Mouse (Mus musculus) E14TG2a.4 (cell line): ENCODE measurements around the gene Rnf5.

Source experiments
- H3K27me3 ChIP-seq: 2 replicates; pipeline ENCODE4 v1.6.1; 2014; ENCODE audit warnings: low read length, control low read depth; ENCODE audit not compliant: insufficient read depth
- H3K36me3 ChIP-seq: 2 replicates; pipeline ENCODE4 v1.6.1; 2014; ENCODE audit warnings: low read length, control low read depth; ENCODE audit not compliant: insufficient read depth
- H3K4me1 ChIP-seq: replicated peaks from 2 replicates; pipeline ENCODE4 v1.6.1; 2014; ENCODE audit warnings: low read depth, low read length, control low read depth
- H3K4me3 ChIP-seq: replicated peaks from 2 replicates; pipeline ENCODE4 v1.5.1; 2014; ENCODE audit warnings: mild to moderate bottlenecking, low read length
- H3K9me3 ChIP-seq: 2 replicates; pipeline ENCODE4 v1.6.1; 2014; ENCODE audit warnings: low read length, control low read depth
- CTCF ChIP-seq: conservative IDR thresholded peaks from 2 replicates; pipeline ENCODE4 v1.5.1; 2014; ENCODE audit warnings: low read length
- NANOG ChIP-seq: IDR thresholded peaks from 2 replicates; pipeline ENCODE4 v1.6.1; 2014; ENCODE audit warnings: borderline replicate concordance, low read length, mixed read lengths
- POU5F1 ChIP-seq: IDR thresholded peaks from 2 replicates; pipeline ENCODE4 v1.6.1; 2014; ENCODE audit warnings: low read length, borderline replicate concordance

The Rnf5 gene

GRCm38 (mm10) chr17:34645831-34646511 is 42.5 kb upstream of the Rnf5 start:
- Histone ChIP-seq H3K27me3 (no peaks in the 10 kb centered on the region), H3K9me3 (no peaks in the 10 kb centered on the region), H3K4me3 (peak overlapping the region; percentile 100), H3K4me1 (peaks cover 59% of the 10 kb centered on the region), H3K36me3 (peaks cover 34% of the 10 kb centered on the region)
- TF ChIP-seq POU5F1 (no peak), CTCF (no peak)

DNA sequence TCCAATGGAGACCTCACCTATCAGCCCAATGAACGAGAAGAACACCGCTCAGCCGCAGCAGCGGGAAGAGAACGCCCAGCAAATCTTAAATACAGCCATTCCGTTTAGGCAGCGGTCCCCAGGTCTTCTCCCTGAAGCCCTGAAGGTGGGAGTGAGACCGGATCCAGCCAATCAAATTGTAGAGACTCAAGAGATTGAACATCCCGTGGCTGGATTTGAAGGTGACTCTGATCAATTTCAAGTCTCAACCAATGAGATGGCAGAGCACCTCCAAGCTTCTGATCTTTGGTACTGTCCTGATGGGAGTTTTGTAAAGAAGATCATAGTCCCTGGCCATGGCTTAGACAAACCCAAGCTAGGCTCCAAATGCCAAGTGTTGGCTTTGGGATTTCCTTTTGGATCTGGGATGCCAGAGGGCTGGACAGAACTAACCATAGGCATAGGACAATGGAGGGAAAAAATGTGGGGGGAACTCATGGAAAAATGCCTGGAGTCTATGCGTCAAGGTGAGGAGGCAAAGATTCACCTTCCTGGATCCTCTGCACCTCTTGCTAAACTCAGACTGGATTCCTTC is 41.9 kb upstream of the Rnf5 start:
- H3K4me3 ChIP-seq = peak overlapping the region; percentile 100
- no peaks in the 10 kb centered on the region for H3K27me3 ChIP-seq
- peaks cover 28% of the 10 kb centered on the region for H3K36me3 ChIP-seq
- no peaks in the 10 kb centered on the region for H3K9me3 ChIP-seq
- peaks cover 55% of the 10 kb centered on the region for H3K4me1 ChIP-seq
- TF ChIP-seq NANOG (no peak), POU5F1 (no peak), CTCF (no peak)

- H3K4me3 ChIP-seq = peak within 1 kb of the TSS; percentile 100
- TF ChIP-seq NANOG = no peak
- no peak for TF ChIP-seq CTCF
- TF ChIP-seq POU5F1 = no peak
- no peaks in the 10 kb centered on the region for H3K27me3 ChIP-seq
- peaks cover 21% of the 10 kb centered on the region for H3K36me3 ChIP-seq
- H3K4me1 ChIP-seq = peaks cover 54% of the 10 kb centered on the region
- H3K9me3 ChIP-seq = no peaks in the 10 kb centered on the region
Measured at GRCm38 (mm10) chr17:34644608-34645007, 41.1 kb upstream of the Rnf5 start, which contains the start of gene Fkbpl. Gene Fkbpl (plus strand): TSS chr17:34644764.

DNA sequence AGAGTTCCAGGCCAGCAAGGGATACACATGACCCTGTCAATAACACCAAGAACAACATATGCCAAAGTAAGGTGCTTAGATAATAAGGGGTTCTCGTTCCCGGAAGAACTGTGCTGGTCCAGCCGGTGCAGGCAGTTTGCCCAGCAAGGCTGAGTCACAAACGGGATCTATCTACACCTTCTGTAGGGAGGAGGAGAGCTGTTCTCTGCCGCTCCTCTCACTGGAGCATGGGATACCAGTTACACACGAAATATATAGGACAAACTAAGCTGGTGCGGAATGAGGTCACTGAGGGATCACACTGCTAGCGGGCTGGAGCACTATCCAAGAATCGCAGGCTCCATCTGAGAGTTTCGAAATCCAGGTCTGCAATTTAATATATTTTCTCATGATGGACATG is 40.5 kb upstream of the Rnf5 start:
- no peak for TF ChIP-seq POU5F1
- no peak for TF ChIP-seq NANOG
- no peak for TF ChIP-seq CTCF
- H3K27me3 ChIP-seq = no peaks in the 10 kb centered on the region
- peaks cover 14% of the 10 kb centered on the region for H3K36me3 ChIP-seq
- H3K4me3 ChIP-seq = no peak overlapping the region
- no peaks in the 10 kb centered on the region for H3K9me3 ChIP-seq
- peaks cover 51% of the 10 kb centered on the region for H3K4me1 ChIP-seq

- H3K36me3 ChIP-seq = peaks cover 8% of the 10 kb centered on the region
- TF ChIP-seq CTCF (no peak), POU5F1 (no peak), NANOG (no peak)
- no peaks in the 10 kb centered on the region for H3K9me3 ChIP-seq
- H3K4me3 ChIP-seq = no peak overlapping the region
- no peaks in the 10 kb centered on the region for H3K27me3 ChIP-seq
- H3K4me1 ChIP-seq = peaks cover 46% of the 10 kb centered on the region
Measured at GRCm38 (mm10) chr17:34643379-34643778, 39.9 kb upstream of the Rnf5 start.

DNA sequence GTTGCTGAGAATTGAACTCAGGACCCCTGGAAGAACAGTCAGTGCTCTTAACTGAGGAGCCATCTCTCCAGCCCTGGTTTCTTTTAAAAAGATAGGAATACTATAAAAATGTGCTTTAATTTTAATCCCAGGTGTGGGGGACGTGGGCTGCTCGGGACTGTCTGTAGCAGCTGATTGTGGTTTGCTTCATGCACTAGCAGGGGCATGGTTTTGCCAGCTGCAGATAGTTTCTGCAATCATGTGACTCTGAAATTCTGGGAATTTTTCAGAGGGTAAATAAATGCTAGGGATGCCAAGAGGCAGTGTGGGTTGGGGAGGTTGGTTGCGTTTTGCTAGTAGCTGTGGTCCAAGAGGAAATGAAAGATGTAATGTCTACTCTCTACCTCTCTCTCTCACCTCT is 38.5 kb upstream of the Rnf5 start:
- Histone ChIP-seq H3K36me3 (peaks cover 4% of the 10 kb centered on the region; the same call in 1 of the 2 replicates), H3K27me3 (peaks cover 6% of the 10 kb centered on the region; the same call in 1 of the 2 replicates), H3K4me1 (peaks cover 37% of the 10 kb centered on the region), H3K9me3 (no peaks in the 10 kb centered on the region), H3K4me3 (no peak overlapping the region)
- no peak for TF ChIP-seq NANOG
- no peak for TF ChIP-seq POU5F1

GRCm38 (mm10) chr17:34640778-34641601 is 37.5 kb upstream of the Rnf5 start:
- TF ChIP-seq POU5F1 = no peak
- TF ChIP-seq NANOG = no peak
- no peak for TF ChIP-seq CTCF
- Histone ChIP-seq H3K9me3 (no peaks in the 10 kb centered on the region), H3K4me3 (0 out of 2 replicates have a peak overlapping the region, but pooled peaks have one; percentile 4), H3K36me3 (peaks cover 4% of the 10 kb centered on the region; the same call in 1 of the 2 replicates), H3K27me3 (peaks cover 6% of the 10 kb centered on the region; the same call in 1 of the 2 replicates), H3K4me1 (peaks cover 29% of the 10 kb centered on the region)

GRCm38 (mm10) chr17:34639461-34640255 is 36.2 kb upstream of the Rnf5 start:
- no peaks in the 10 kb centered on the region for H3K36me3 ChIP-seq
- no peaks in the 10 kb centered on the region for H3K9me3 ChIP-seq
- H3K4me1 ChIP-seq = peaks cover 16% of the 10 kb centered on the region
- peaks cover 6% of the 10 kb centered on the region; the same call in 1 of the 2 replicates for H3K27me3 ChIP-seq
- TF ChIP-seq CTCF (no peak), NANOG (no peak), POU5F1 (no peak)
- H3K4me3 ChIP-seq = no peak overlapping the region
